Mouse (Mus musculus) Muller cell, postnatal 12 days (primary cell): ENCODE data around the gene Ccdc190.

ENCODE experiments used
- DNase-seq: peaks from one replicate; pipeline ENCODE4 v3.0.0-alpha.2; 2015; ENCODE audit errors: inconsistent ontology term

Ccdc190 gene

DNA sequence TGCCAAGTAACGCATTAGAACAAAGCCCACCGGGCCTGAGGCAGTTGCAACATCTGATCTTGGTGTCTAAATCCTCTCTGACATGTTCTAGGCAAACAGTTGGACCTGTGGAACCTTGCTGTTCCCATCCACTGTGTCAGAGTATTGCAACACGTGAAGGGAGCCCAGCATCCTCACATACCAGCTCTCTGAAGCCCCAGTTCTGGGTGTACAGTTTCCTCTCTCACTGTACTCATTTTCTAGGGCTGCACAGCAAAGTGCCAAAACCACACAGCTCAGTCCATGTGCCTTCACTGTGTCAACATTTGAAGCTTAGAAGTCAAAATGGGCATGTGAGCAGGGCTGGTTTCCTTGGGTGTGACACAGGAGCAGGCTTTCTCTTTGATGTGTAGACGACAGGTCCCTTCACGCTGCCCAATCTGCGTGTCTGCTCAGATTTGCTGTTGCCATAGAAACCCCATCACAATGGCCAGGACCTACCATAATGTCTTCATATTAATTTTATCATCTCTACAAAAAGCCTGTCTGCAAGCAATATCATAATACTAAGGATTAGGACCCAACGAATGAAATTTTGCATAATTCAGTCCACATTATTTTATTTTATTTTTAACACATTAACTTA, 3.8 kb downstream of the Ccdc190 start:
- DNase-seq: no peak

DNA sequence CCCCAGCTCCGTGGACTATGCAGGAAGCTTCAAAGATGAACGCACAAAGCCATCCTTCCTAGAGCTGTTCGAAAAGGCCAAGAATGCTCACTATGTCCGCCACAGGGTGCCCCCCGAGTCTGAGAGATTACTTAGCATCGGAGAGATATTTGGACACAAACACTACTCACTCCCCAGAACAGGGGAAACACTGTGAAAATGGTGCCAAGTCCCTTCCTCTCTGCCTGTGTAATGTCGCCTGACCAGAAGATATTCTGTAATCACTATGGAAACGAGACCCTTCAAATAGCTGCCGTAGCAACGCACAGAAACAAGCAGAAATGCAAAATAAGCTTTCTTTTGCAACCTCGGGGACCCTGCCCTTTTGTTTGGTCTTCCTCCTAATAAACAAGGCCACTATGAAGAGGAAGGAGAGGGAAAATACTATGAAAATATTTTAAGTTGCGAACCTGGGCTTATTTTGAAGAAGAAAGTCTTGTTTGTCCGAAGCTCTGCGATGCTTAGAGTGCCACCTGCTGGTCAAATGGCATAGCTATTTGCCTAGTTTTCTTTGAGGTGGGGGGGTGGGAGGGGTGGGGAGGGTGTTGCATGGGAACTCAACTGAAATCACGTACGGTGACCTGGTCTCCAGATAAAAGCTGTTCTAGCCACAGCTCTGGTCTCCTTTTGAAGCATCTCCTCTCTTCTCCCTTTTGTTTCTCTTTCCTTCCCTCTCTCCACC, 5.7 kb downstream of the Ccdc190 start:
- DNase-seq: peak; percentile 67

DNA sequence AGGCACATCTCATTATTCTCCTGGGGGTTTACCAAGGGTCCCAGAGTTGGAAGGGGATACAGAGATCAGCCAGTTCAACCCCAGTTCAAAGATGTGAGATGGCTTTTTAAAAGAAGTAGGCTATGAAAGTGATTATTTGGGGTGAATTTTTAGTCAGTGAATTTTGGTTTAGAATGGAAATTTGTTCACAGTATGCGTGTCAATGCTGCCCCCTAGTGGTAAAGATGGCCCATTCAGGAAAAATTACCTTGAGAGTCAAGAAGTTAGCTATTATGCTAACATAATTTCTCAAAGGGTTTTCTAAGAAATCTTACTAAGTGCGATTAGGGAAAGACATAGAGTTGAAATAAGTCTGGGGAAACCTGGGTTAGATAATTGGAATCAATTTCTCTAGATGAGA, 10.9 kb downstream of the Ccdc190 start:
- no peak for DNase-seq

- no peak for DNase-seq
These were observed 17.6 kb downstream of the Ccdc190 start for GRCm38 (mm10) chr1:169946004-169946403.

DNA sequence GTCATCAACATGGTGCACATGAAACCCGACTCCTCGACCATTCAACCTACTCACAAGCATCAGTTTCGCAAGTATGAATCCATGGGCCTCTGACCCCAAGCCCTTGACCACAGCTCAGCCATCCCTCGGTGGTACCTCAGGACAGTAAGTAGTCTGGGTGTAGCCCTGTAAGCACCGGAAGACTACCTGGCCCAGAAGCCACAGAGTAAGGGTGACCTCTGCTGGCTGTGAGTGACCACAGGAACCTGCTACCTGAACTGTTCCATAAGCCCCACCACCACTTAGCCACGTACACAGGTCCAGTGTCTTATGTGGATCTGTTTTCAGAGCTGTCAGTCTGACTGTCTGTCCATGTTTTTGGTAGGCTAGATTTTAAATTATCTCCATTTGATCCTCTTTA, 19.2 kb downstream of the Ccdc190 start:
- DNase-seq: no peak

DNA sequence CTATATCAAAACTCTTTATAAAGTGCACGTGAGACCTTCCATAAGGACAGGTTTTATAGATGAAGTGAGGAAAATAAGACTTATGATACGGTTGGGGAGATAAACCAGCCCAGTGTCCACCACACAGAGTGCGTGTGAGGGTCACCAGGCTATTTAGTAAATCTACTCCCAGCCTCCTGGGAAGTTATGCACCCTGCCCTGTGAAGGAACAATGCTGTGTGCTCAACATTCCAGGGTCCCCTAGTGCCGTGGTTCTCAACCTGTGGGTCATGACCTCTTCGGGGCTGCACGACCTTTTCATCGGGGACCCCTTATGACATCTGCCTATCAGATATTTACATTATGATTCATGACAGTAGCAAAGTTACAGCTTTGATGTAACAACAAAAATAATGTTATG, 19.8 kb downstream of the Ccdc190 start:
- DNase-seq: no peak

- DNase-seq: no peak
These were observed 20.4 kb downstream of the Ccdc190 start for GRCm38 (mm10) chr1:169948866-169949265.

GRCm38 (mm10) chr1:169949981-169950380, 21.5 kb downstream of the Ccdc190 start:
- DNase-seq: peak; percentile 82

DNA sequence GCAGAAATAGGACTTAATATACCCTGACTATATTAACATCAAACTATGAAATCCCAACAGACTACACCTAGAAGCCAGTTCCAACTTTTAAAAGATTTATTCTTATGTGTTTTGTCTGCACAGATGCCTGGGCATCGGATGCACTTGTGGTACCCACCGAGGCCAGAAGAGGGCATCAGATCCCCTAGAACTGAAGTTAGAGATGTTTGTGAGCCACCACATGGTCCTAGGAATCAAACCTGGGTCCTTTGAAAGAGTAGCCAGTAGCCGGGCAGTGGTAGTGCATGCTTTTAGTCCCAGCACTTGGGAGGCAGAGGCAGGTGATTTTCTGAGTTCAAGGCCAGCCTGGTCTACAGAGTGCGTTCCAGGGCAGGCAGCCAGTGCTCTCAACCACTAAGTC, 22.2 kb downstream of the Ccdc190 start:
- DNase-seq: no peak

DNA sequence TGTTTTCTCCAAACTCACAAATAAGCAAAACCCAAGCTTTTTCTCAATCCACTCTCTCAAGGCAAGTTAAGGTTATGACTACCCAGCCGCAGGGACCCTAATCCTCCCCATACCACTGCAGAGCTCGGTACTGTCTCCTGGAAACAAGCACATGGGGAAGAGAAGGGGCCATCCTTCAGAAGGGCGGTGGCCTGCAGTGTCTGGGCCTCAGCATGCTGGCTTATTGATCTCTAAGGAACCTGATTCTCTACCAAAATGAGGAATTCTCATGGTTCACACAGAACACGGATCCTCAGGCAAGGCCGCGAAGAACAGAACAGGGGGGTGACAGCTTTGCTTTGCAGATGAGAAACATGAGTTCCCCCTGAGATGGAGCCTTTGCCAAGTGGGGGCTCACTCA, 23.1 kb downstream of the Ccdc190 start:
- DNase-seq: no peak

DNA sequence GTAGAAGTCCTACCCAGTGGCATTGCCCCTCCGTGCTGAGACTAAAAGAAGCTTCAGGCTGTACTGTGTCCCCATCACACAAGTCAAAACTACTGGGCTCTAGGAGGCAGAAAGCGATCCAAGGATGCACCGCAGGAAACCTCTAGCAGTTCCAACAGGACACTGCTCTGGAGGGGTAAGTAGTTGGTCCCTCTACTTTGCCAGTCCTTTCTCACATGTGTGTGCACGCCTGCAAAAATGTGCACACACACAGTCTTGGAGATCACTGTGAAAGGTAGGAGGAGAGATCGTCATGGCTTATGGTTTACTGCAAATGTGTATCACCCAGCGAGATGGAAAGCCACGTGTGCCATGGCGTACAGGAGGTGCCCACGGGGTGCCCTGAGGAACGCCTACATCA, 24.2 kb downstream of the Ccdc190 start:
- no peak for DNase-seq

- DNase-seq: no peak
These were observed 24.7 kb downstream of the Ccdc190 start for GRCm38 (mm10) chr1:169953106-169953505.

DNA sequence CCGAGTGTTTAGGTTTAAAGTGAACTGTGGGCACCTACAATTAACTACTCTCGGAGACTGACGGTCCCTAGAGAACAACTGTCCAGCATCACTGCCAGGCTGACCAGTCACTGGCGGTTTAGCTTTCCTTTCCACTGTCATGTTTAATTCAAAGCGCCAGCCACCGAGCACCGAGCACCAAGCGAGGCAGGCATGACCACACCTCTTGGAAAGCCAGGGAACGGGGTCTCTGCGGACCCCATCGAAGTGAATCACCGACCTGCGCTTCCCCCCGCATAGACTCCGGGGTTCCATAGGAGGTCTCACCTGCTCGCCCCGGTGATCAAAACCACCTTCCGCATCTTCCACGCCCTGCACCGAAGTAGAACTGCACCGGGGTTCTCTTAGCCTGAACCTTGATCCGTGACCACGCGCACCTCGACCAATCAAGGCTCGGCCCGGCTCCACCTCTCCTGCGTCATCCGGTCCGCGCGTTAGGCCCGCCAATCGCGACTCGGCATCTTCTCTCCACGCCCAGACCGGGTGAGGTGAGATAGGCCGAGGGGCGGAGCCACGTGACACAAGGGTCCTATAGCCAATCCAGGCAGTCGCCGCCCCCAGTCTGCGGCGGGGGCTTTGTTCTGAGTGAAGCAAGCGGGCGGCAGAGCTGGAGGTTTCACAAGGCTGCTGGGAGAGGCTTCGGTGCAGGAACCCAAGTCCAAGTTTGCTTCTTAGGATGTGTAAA, 40.5 kb downstream of the Ccdc190 start, which contains the start of gene Hsd17b7:
Hsd17b7 (minus strand) TSS at position 450 of the 724 bp plus-strand sequence.
- peak; percentile 99 for DNase-seq

- no peak for DNase-seq
These were observed 41.1 kb downstream of the Ccdc190 start for GRCm38 (mm10) chr1:169969516-169969886.

DNA sequence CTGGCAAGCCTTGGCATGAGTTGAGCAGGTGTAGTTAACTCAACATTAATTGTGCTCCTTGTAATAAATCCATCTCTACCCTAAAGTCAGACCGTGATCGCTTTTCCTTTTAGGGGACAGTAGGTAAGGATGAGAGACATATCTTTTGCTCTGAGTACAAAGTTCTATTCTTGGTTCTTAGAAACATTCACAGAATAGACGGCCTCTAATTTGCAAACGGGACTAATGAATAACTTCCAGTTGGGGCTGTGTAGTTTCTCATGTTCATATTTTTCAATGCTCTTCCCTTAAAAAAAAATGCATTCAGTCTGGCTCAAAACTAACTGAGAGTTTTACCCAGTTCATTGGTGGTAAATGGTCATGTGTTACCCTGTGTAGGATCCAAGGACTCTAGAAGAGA, 42.5 kb downstream of the Ccdc190 start:
- DNase-seq: no peak

DNA sequence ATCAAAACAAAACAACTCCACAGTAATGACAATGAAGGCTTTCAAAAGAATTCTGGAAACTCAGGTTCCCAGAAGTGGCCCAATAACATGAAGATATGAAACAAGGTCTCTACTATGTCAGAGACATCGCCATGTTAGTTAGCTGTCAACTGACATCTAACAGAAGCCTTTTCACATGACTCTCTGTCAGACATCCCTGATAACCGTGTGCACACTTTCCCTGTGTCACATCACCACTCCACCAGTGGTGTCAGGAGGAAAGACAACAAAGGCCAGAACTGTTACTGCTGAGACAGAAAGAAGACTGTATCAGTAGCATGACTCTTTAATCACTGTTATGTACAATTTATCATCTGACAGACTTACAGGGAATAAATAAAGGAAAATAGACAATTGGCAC, 43.5 kb downstream of the Ccdc190 start:
- no peak for DNase-seq

GRCm38 (mm10) chr1:169977621-169978020, 49.2 kb downstream of the Ccdc190 start:
- DNase-seq: peak; percentile 52
